Mouse (Mus musculus) lung, postnatal 0 days (tissue): ENCODE data around the gene Ppp1r15a.

Experiments
- CTCF ChIP-seq: IDR thresholded peaks from 2 replicates; pipeline ENCODE4 v1.5.1; 2016; ENCODE audit warnings: antibody characterized with exemption, mild to moderate bottlenecking
- EP300 ChIP-seq: IDR thresholded peaks from 2 replicates; pipeline ENCODE4 v1.6.1; 2016; ENCODE audit warnings: antibody characterized with exemption, mild to moderate bottlenecking, control low read depth

GRCm38 (mm10) chr7:45561624-45562520 lies 35.8 kb upstream of the Ppp1r15a start:
- no peak for TF ChIP-seq CTCF
- TF ChIP-seq EP300: no peak
